In the genomic region with DNA sequence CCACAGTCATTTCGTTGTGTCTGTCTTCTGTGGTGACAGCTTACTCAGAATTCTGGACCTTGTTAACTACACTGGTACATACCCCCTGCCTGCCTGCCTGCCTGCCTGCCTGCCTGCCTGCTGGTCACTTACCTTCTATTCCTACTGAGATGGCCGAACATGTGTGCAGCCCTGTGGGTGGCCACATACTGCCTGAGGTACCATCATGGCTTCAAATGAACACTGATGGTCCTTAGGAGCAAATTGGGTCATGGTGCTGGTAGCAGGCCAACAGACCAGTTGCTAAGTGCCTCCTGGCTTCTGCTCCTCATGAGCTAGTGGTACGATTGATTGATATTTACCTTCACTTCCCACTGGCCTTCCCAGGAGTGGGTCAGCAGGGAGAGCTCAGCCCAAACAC, we compare ENCODE assay signal across 34 mouse cellular contexts. TPM values are rescaled to one million over a fixed set of nuclear protein-coding genes. Genes with fewer than 3 reads are reported as not detected.
A peak's percentile ranks its signal among the peaks of the same experiment; 100 is the strongest.
DNase-seq lines count a peak whose midpoint lies in the region; ATAC-seq lines count a peak whose summit lies in the region.
"Had no signal": no experiment of that assay in that cellular context is flagged by ENCODE, and none has a peak within 500 bp of the region (broad histone marks: within the 10 kb centered on the region; RNA-seq: fewer than 3 reads in every experiment).

No protein-coding gene starts in this region.

- H3K4me2 ChIP-seq in intestine, embryonic 16.5 days (ENCODE audit: low read depth, low read length) = no peak overlapping the region
- H3K4me2 ChIP-seq: embryonic facial prominence, embryonic 12.5 days; heart, embryonic 13.5 days; intestine, embryonic 15.5 days; limb, embryonic 15.5 days; liver, embryonic 13.5 days; midbrain, embryonic 15.5 days; neural tube, embryonic 15.5 days had no signal

- H3K27me3 ChIP-seq in heart, embryonic 10.5 days (ENCODE audit: insufficient read depth, poor library complexity, severe bottlenecking) = no peaks in the 10 kb centered on the region
- H3K27me3 ChIP-seq in intestine, embryonic 16.5 days (replicated peaks; ENCODE audit: control insufficient read depth, insufficient read depth, low read length) = no peaks in the 10 kb centered on the region
- no peaks in the 10 kb centered on the region for H3K27me3 ChIP-seq in hindbrain, embryonic 10.5 days (ENCODE audit: insufficient read depth, poor library complexity, severe bottlenecking)
- H3K27me3 ChIP-seq: embryonic facial prominence, embryonic 12.5 days; heart, embryonic 13.5 days; intestine, embryonic 15.5 days; limb, embryonic 15.5 days; liver, embryonic 13.5 days; midbrain, embryonic 15.5 days; neural tube, embryonic 15.5 days; Patski had no signal

- no peaks in the 10 kb centered on the region for H3K4me1 ChIP-seq in heart, embryonic 10.5 days
- no peaks in the 10 kb centered on the region for H3K4me1 ChIP-seq in intestine, embryonic 16.5 days (ENCODE audit: control insufficient read depth, insufficient read depth, low read length)
- no peaks in the 10 kb centered on the region for H3K4me1 ChIP-seq in hindbrain, embryonic 10.5 days (replicated peaks)
- H3K4me1 ChIP-seq: embryonic facial prominence, embryonic 12.5 days; heart, embryonic 13.5 days; intestine, embryonic 15.5 days; limb, embryonic 15.5 days; liver, embryonic 13.5 days; midbrain, embryonic 15.5 days; neural tube, embryonic 15.5 days had no signal

- no peaks in the 10 kb centered on the region for H3K9me3 ChIP-seq in heart, embryonic 10.5 days
- no peaks in the 10 kb centered on the region for H3K9me3 ChIP-seq in intestine, embryonic 16.5 days (ENCODE audit: control insufficient read depth, low read length)
- no peaks in the 10 kb centered on the region for H3K9me3 ChIP-seq in hindbrain, embryonic 10.5 days
- H3K9me3 ChIP-seq: embryonic facial prominence, embryonic 12.5 days; heart, embryonic 13.5 days; intestine, embryonic 15.5 days; limb, embryonic 10.5 days; limb, embryonic 15.5 days; liver, embryonic 13.5 days; midbrain, embryonic 15.5 days; neural tube, embryonic 15.5 days had no signal

- H3K27ac ChIP-seq in heart, embryonic 10.5 days = no peak overlapping the region
- no peak overlapping the region for H3K27ac ChIP-seq in intestine, embryonic 16.5 days (ENCODE audit: low read length)
- no peak overlapping the region for H3K27ac ChIP-seq in hindbrain, embryonic 10.5 days
- H3K27ac ChIP-seq: embryonic facial prominence, embryonic 12.5 days; heart, adult 2 months; heart, embryonic 13.5 days; hindbrain, postnatal 0 days; intestine, embryonic 15.5 days; kidney, postnatal 0 days; limb, embryonic 10.5 days; limb, embryonic 15.5 days; liver, embryonic 13.5 days; midbrain, embryonic 15.5 days; neural tube, embryonic 15.5 days; stomach, postnatal 0 days had no signal

- H3K4me3 ChIP-seq in heart, embryonic 10.5 days = no peak overlapping the region
- H3K4me3 ChIP-seq in intestine, embryonic 16.5 days (ENCODE audit: low read length) = no peak overlapping the region
- H3K4me3 ChIP-seq in hindbrain, embryonic 10.5 days = no peak overlapping the region
- H3K4me3 ChIP-seq: embryonic facial prominence, embryonic 12.5 days; heart, adult 2 months; heart, embryonic 13.5 days; intestine, embryonic 15.5 days; limb, embryonic 10.5 days; limb, embryonic 15.5 days; liver, embryonic 13.5 days; midbrain, embryonic 15.5 days; neural tube, embryonic 15.5 days had no signal

- 85% methylated on average over 3 of the region's 3 CpGs for WGBS in heart, embryonic 10.5 days
- WGBS in intestine, embryonic 16.5 days = 69% methylated on average over 3 of the region's 3 CpGs
- WGBS in hindbrain, embryonic 10.5 days = 69% methylated on average over 3 of the region's 3 CpGs

- DNase-seq in heart, adult 11 months = peak; percentile 77
- DNase-seq in heart, embryonic 10.5 days (ENCODE audit: low spot score) = no peak
- DNase-seq in cerebellum, adult 11-12 months = peak; percentile 96
- peak; percentile 97 for DNase-seq in cerebellum, adult 9-11 months
- DNase-seq in retina, postnatal 1 day = no peak
- DNase-seq in hindbrain, embryonic 10.5 days (ENCODE audit: low spot score) = no peak
- DNase-seq: embryo, embryonic 11 days; gastrocnemius, postnatal 36 days; heart, adult 2 months; heart, postnatal 14 days; kidney, adult 8-10 months; kidney, postnatal 4 days; liver, embryonic 13.5 days; lung, adult 18-20 months; lung, postnatal 4 days; right cerebral cortex, adult 18-20 months; spleen, adult 18-20 months; thymus, adult 18-20 months; thymus, postnatal 36 days had no signal

- no peak for ATAC-seq in intestine, embryonic 16.5 days
- ATAC-seq: forebrain, embryonic 14.5 days; hindbrain, postnatal 0 days; intestine, embryonic 15.5 days; lung, postnatal 0 days; midbrain, embryonic 15.5 days; Patski had no signal

- H3K9ac ChIP-seq in intestine, embryonic 16.5 days (ENCODE audit: low read depth, low read length) = no peak overlapping the region
- H3K9ac ChIP-seq: embryonic facial prominence, embryonic 12.5 days; heart, embryonic 13.5 days; intestine, embryonic 15.5 days; limb, embryonic 15.5 days; liver, embryonic 13.5 days; midbrain, embryonic 15.5 days; neural tube, embryonic 15.5 days had no signal

- no peaks in the 10 kb centered on the region for H3K36me3 ChIP-seq in heart, embryonic 10.5 days
- no peaks in the 10 kb centered on the region for H3K36me3 ChIP-seq in intestine, embryonic 16.5 days (ENCODE audit: control insufficient read depth, insufficient read depth, low read length)
- no peaks in the 10 kb centered on the region for H3K36me3 ChIP-seq in hindbrain, embryonic 10.5 days
- H3K36me3 ChIP-seq: embryonic facial prominence, embryonic 12.5 days; heart, embryonic 13.5 days; intestine, embryonic 15.5 days; limb, embryonic 10.5 days; limb, embryonic 15.5 days; liver, embryonic 13.5 days; midbrain, embryonic 15.5 days; neural tube, embryonic 15.5 days had no signal

RNA-seq across cellular contexts. Expression of a gene that starts 28.1 kb away (rescaled TPM):
- polyA plus RNA-seq in heart, embryonic 10.5 days (2016; fragmentation: Nextera tagmentation; extraction: Ambion mirVana) = not detected in 2 replicates
- 0.06 TPM in 1 of 2 replicates, not detected in the other for polyA plus RNA-seq in intestine, embryonic 16.5 days (2015; fragmentation: Nextera tagmentation; extraction: Ambion mirVana)
- polyA plus RNA-seq in hindbrain, embryonic 10.5 days (2016; fragmentation: Nextera tagmentation; extraction: Ambion mirVana) = not detected in 2 replicates
- polyA plus RNA-seq: embryonic facial prominence, embryonic 12.5 days; forebrain, embryonic 14.5 days; heart, adult 2 months; heart, embryonic 13.5 days; hindbrain, embryonic 11.5 days; hindbrain, postnatal 0 days; intestine, embryonic 15.5 days; kidney, postnatal 0 days; limb, embryonic 10.5 days; limb, embryonic 15.5 days; liver, embryonic 13.5 days; midbrain, embryonic 15.5 days; neural tube, embryonic 15.5 days; Patski; stomach, postnatal 0 days had no signal

RNA-seq across cellular contexts. Expression of a gene that starts 48.3 kb away (rescaled TPM):
- polyA plus RNA-seq in heart, embryonic 10.5 days (2016; fragmentation: Nextera tagmentation; extraction: Ambion mirVana) = not detected in 2 replicates
- not detected in 2 replicates for polyA plus RNA-seq in intestine, embryonic 16.5 days (2015; fragmentation: Nextera tagmentation; extraction: Ambion mirVana)
- polyA plus RNA-seq in hindbrain, embryonic 10.5 days (2016; fragmentation: Nextera tagmentation; extraction: Ambion mirVana) = 0.12 TPM in 1 of 2 replicates, not detected in the other
- polyA plus RNA-seq: embryonic facial prominence, embryonic 12.5 days; forebrain, embryonic 14.5 days; heart, adult 2 months; heart, embryonic 13.5 days; hindbrain, embryonic 11.5 days; hindbrain, postnatal 0 days; intestine, embryonic 15.5 days; kidney, postnatal 0 days; limb, embryonic 10.5 days; limb, embryonic 15.5 days; lung, postnatal 0 days; midbrain, embryonic 15.5 days; neural tube, embryonic 15.5 days; Patski; stomach, postnatal 0 days had no signal

Comparison
In these comparisons a context has a peak if more than half of its experiments do, and no peak if none do; other contexts are left out.
1. DNase-seq: peak in heart, adult 11 months (single experiment), cerebellum, adult 11-12 months (single experiment) and cerebellum, adult 9-11 months (single experiment); none in heart, embryonic 10.5 days (single experiment), retina, postnatal 1 day (single experiment) and hindbrain, embryonic 10.5 days (single experiment).